Mouse (Mus musculus): ENCODE data around the gene Usp46.
"Not testable (repeated sequence)": the region's sequence is repeated elsewhere in the genome, so short reads cannot be mapped to it uniquely, and the experiment has no call there.

The Usp46 gene

DNA sequence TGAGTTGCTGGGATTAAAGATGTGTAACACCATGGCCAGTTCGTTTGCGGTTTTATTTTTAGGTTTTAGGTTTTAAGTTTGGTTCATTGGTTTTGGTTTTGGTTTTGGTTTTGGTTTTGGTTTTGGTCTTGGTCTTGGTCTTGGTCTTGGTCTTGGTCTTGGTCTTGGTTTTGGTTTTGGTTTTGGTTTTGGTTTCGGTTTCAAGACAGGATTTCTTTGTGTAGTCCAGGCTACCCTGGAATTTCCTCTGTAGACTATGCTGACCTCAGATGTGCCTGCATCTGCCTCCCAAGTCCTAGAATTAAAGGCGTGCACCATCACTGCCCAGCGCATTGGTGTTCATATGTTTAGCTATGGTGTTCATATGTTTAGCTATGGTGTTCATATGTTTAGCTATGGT is 109.6 kb downstream of the Usp46 start:
- in situ Hi-C loops (cut with MboI; ENCODE audit: low sequenced_read_pairs): not testable (repeated sequence)

GRCm38 (mm10) chr5:73958096-73958495 is 110.1 kb downstream of the Usp46 start:
- in situ Hi-C loops (cut with MboI; ENCODE audit: low sequenced_read_pairs): no loop called here

DNA sequence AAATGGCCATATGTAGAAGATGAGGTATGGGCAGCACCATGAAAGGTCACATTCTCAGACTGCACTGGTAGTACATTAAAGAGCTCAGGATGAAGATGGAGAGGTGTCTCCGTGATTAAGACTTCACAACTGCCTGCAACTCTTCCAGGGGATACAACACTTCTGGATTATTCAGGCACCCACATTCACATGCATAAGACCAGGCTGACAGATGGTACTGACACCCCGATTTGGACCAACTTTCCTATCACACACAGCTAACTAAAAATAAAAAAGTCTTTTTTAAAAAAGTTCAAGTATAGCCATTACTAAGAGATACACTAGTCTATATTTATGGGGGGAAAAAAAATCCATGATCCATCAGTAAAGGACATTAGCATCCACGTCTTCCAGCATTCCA is 112.5 kb downstream of the Usp46 start:
- in situ Hi-C loops (cut with MboI; ENCODE audit: low sequenced_read_pairs): no loop called here

DNA sequence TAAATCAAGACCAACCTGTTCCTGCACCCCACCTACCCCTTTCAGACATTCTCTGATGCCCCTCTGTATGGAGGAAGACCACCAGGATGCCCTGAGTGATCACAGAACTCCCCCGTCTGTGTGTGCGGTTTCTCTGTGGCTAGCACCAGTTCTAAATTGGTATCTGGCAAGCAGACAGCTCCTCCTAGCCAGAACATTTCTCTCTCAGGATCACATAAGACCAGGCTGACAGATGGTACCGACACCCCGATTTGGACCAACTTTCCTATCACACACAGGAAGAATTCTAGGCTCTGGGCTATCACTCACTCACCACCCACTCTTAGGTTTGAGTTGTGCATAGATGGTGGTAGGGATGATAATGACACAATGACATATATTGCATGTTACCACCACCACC is 113.2 kb downstream of the Usp46 start:
- in situ Hi-C loops (cut with MboI; ENCODE audit: low sequenced_read_pairs): no loop called here

DNA sequence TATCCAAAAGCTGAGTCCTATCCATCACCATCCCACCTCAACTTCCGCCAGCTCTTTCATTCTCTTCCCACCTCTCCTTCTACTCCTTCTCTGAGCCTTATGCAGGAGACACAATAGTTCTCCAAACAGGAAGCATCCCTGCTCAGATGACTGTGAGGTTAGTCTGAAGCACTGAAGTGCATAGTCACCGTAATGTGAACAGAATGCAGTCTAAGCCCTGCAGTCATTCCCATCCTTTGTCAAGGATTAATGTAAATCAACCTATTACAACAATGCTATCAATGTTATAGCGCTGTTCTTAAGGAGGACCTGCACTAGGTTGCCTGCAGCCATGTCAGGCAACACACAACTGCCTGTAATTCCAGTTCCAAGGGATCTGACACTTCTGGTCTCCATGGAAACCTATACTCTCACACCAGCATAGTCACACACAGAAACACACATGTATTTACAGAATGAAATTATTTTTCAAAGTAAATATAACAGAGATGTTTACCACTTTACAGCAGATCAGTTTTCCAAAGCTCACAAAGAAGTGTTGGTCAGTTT is 115.1 kb downstream of the Usp46 start:
- in situ Hi-C loops (cut with MboI; ENCODE audit: low sequenced_read_pairs): no loop called here

- in situ Hi-C loops (cut with MboI; ENCODE audit: low sequenced_read_pairs): no loop called here
These were observed 116.6 kb downstream of the Usp46 start for GRCm38 (mm10) chr5:73951649-73952000.

DNA sequence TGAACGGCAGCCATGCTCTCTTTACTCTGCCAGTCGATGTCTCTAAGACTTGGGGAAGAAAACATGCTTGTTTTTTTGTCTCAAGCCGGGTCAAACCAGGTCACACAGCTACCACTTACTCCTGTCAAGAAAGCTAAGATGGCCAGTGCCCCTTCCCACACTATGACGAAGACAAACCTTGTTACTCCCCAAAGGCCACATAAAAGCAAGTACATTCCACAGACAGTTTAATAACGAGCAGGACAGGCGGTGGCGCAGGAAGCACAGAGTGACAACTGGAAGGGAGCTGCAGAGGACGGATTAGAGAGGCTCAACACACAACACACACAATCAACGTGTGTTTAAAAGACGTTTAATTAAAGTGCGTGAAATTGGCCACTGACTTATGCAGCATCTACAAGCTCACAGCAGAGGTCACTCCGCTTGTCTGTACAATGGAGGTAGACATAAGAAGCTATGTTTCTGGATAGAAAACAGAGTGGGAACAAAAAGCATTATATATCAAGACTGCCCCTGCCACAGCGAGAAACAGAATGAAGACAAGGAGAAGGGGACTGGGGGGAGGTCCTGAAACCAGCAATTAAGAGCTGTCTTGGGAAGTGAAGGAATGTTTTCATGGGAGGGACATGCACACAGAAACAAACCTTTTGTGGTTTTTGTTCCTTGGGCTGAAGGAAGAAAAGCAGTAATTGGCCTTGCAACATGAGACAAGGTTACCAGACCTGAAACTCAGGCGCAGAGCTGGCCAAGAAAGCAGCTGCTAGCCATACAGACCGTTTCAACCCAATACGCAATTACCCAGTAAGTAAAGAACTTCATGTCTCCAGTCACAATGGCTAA is 117.2 kb downstream of the Usp46 start:
- in situ Hi-C loops (cut with MboI; ENCODE audit: low sequenced_read_pairs): no loop called here

Data from CH12F3 (cell line).